Mouse (Mus musculus) ES-Bruce4 (cell line): ENCODE results near the gene Strn4. TPM values are rescaled to one million over a fixed set of nuclear protein-coding genes. Genes with fewer than 3 reads are reported as not detected.

Source experiments
- H3K27ac ChIP-seq: 2 replicates; pipeline ENCODE4 v1.5.1; 2012; ENCODE audit warnings: low read length, inconsistent platforms; ENCODE audit not compliant: insufficient read depth
- H3K27me3 ChIP-seq: 2 replicates; pipeline ENCODE4 v1.6.1; 2012; ENCODE audit warnings: mild to moderate bottlenecking, low read length, inconsistent platforms; ENCODE audit not compliant: control insufficient read depth, poor library complexity, insufficient read depth, severe bottlenecking
- H3K36me3 ChIP-seq: 2 replicates; pipeline ENCODE4 v1.6.1; 2012; ENCODE audit warnings: inconsistent platforms, mild to moderate bottlenecking, low read length, moderate library complexity; ENCODE audit not compliant: control insufficient read depth, poor library complexity, insufficient read depth, severe bottlenecking
- H3K4me1 ChIP-seq: one replicate; pipeline ENCODE4 v1.8.1; 2011; ENCODE audit warnings: low read length; ENCODE audit not compliant: control insufficient read depth, insufficient read depth
- H3K4me3 ChIP-seq: 2 replicates; pipeline ENCODE4 v1.5.1; 2011; ENCODE audit warnings: low read depth, mild to moderate bottlenecking, low read length
- H3K9ac ChIP-seq: 2 replicates; pipeline ENCODE4 v1.6.1; 2012; ENCODE audit warnings: low read depth, mild to moderate bottlenecking, inconsistent platforms; ENCODE audit not compliant: poor library complexity, severe bottlenecking
- H3K9me3 ChIP-seq: replicated peaks from 2 replicates; pipeline ENCODE4 v1.6.1; 2012; ENCODE audit warnings: mild to moderate bottlenecking, low read length, inconsistent platforms; ENCODE audit not compliant: control insufficient read depth, poor library complexity, insufficient read depth, severe bottlenecking
- CTCF ChIP-seq: IDR thresholded peaks from one replicate; pipeline ENCODE4 v1.8.1; 2011; ENCODE audit warnings: low read depth, low read length
- EP300 ChIP-seq: IDR thresholded peaks from 2 replicates; pipeline ENCODE4 v1.6.1; 2011; ENCODE audit warnings: low read depth, low read length; ENCODE audit not compliant: insufficient read depth
- POLR2A ChIP-seq: IDR thresholded peaks from one replicate; pipeline ENCODE4 v1.8.1; 2011; ENCODE audit warnings: low read length; ENCODE audit not compliant: insufficient read depth
- polyA plus RNA-seq: library from polyadenylated mRNA; stranded (reverse); fragments of >200 nt; gene quantifications from 2 replicates; pipeline ENCODE4 v1.2.4, GENCODE M21; 2011; ENCODE audit warnings: low read depth; ENCODE audit not compliant: missing spikeins, insufficient read depth, insufficient read length

Strn4 gene
- polyA plus RNA-seq, 1 experiment, result 53.5 TPM

DNA sequence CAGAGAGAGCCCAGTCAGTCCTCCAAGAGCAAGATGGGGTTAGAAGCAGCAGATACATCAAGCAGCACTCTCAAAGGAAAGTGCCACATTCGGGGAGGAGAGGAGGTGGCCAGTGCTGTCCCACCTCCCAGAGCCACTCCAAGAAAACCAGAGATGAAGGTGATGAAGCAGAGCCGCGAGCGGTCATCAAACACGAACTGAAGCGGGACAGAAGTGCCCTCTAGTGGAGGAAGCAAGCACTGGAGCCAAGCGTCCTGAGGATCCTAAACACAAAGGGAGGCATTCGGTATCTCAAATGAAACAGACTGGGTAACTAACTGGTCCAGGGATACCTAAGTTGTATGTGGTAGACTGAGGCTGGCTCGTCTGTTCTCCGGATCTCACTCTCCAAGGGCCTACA, 6.0 kb upstream of the Strn4 start:
- H3K9ac ChIP-seq, result 0 out of 2 replicates have a peak overlapping the region, but pooled peaks have one; percentile 16
- H3K9me3 ChIP-seq, result no peaks in the 10 kb centered on the region
- H3K27ac ChIP-seq, result no peak overlapping the region
- H3K4me3 ChIP-seq, result no peak overlapping the region
- TF ChIP-seq CTCF, result peak; percentile 97
- no peak for TF ChIP-seq EP300
- H3K4me1 ChIP-seq, result no peaks in the 10 kb centered on the region
- no peaks in the 10 kb centered on the region for H3K27me3 ChIP-seq
- H3K36me3 ChIP-seq, result no peaks in the 10 kb centered on the region

DNA sequence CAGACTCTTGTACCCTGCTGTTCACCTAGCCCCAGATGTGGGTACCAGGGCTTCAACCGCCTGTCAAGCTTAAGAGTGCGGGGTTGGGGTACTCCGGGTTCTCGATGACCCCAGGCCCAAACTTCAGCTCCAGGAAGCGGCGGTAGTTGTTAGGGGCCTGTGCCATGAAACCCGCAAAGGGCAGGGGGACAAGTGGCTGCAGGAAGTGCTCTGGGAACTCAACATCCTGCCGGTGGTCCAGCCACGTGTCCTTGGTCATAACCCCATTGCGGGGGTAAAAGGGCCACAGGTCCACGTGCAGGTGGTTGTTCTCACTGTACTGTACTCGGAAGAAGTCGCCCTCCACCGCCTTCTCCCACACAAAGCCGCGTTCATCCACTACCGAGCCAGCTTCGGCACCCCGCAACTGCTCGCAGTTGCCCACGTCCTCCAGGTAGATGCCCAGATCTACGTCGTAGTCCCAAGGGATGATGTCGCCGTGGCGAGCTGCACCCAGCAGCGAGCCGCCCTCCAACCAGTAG, 5.2 kb upstream of the Strn4 start:
- Histone ChIP-seq H3K36me3 (no peaks in the 10 kb centered on the region), H3K27me3 (no peaks in the 10 kb centered on the region), H3K27ac (no peak overlapping the region), H3K9ac (0 out of 2 replicates have a peak overlapping the region, but pooled peaks have one; percentile 16), H3K4me1 (no peaks in the 10 kb centered on the region), H3K4me3 (peak overlapping the region; percentile 60), H3K9me3 (no peaks in the 10 kb centered on the region)
- no peak for TF ChIP-seq EP300
- TF ChIP-seq POLR2A, result no peak
- no peak for TF ChIP-seq CTCF

DNA sequence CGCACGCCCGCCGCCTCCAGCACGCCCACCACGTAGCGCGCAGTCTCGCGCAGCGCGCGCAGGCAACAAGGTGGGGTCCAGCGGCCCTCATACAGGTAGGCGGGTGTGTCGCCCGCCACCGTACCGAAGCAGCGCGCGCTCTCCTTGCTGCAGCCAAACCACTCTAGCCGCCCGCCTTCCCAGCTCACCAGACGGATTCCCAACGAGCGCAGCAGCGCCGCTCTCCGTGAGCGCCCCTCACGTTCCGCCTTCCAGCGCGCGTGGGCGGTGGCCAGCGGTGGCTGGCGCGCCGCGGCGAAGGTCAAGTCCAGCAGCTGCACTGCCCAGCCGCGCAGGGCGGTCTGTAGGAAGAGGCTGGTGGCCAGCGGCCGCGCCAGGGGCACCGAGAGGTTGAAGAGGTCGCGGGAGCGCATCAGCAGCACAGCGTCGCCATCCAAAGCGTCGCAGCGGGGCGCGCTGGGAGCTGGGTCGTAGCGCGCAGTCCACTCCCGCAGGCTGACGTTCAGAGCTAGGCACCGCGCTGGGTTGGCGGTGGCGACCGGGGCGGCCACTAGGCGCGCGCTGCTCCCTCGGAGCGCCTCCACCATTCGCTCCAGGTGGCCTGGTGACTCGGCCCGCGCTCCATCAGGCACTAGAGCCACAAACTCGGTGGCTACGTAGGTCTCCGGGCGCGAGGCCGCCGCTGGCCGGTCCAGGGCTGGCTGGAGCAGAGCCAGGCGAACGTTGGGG, 4.6 kb upstream of the Strn4 start:
- Histone ChIP-seq H3K9me3 (no peaks in the 10 kb centered on the region), H3K27me3 (no peaks in the 10 kb centered on the region), H3K4me3 (peak overlapping the region; percentile 60), H3K27ac (no peak overlapping the region), H3K9ac (peak overlapping the region; percentile 16; the same call in 1 of the 2 replicates), H3K4me1 (no peaks in the 10 kb centered on the region), H3K36me3 (no peaks in the 10 kb centered on the region)
- TF ChIP-seq EP300 (no peak), POLR2A (peak; percentile 62)

DNA sequence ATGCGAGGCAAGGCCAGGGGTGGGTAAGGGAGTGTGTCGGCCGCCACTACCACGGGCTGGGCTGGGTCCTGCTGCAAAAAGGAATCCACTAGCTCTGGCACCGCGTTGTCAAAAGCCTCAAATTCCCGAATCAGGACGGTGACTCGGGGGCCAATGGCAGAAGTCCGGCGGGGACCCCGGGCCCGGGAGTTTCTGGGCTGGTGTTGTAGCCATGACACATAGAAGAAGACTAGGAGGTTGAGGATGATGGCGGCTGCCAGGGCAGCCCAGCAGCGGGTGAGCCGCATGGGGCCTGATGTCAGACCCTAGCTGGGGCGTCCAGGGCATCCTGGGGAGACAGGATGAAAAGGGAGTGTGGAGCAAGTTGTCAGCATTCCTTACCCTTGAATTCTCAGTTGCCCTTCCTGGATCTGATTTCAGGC, 4.0 kb upstream of the Strn4 start:
- Histone ChIP-seq H3K9me3 (no peaks in the 10 kb centered on the region), H3K27ac (no peak overlapping the region)

DNA sequence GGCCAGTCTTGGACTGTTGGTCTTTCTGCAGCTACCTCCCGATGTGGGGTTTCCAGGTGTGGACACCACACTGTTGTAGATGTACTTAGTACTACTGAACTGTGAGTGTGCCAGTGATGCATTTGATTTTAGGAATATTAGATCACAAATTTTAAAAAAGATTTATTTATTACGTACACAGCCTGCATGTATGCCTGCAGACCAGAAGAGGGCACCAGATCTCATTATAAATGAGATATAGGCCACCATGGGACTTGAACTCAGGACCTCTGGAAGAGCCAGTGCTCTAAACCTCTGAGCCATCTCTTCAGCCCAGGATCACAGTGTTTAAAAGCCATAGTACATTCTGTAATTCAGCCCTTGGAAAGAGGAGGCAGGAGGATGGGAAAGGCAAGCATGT, 3.2 kb upstream of the Strn4 start:
- Histone ChIP-seq H3K9me3 (no peaks in the 10 kb centered on the region), H3K4me3 (no peak overlapping the region), H3K27ac (no peak overlapping the region), H3K36me3 (no peaks in the 10 kb centered on the region), H3K9ac (no peak overlapping the region), H3K4me1 (no peaks in the 10 kb centered on the region), H3K27me3 (no peaks in the 10 kb centered on the region)
- TF ChIP-seq CTCF (no peak), EP300 (no peak)

More for the DNA sequence above, 4.0 kb upstream of the Strn4 start:
- TF ChIP-seq EP300 (no peak), CTCF (no peak), POLR2A (no peak)
- no peaks in the 10 kb centered on the region for H3K36me3 ChIP-seq
- no peaks in the 10 kb centered on the region for H3K4me1 ChIP-seq
- H3K4me3 ChIP-seq, result peak overlapping the region; percentile 60
- H3K27me3 ChIP-seq, result no peaks in the 10 kb centered on the region
- H3K9ac ChIP-seq, result peak overlapping the region; percentile 16; the same call in 1 of the 2 replicates

DNA sequence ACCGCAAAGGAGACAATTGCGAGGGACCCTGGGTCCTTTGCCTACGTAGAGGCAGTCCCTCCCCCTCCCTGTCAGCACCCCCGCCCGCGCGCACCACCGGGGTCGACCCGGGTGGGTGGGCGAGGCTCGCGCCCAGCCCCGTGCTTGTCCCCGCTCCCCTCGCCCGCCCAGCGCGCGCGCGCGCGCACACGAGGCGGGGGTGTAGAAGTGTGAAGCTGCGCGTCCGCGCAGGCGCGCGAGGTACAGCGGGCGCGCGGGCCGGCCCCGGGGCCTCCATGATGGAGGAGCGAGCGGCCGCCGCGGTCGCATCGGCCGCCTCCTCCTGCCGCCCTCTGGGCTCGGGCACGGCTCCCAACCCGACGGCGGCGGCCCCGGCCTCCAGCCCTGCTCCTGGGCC, 387 bp downstream of the Strn4 start:
- Histone ChIP-seq H3K4me3 (peak overlapping the region; percentile 70), H3K4me1 (no peaks in the 10 kb centered on the region), H3K36me3 (no peaks in the 10 kb centered on the region), H3K27me3 (no peaks in the 10 kb centered on the region), H3K9ac (peak overlapping the region; percentile 96), H3K27ac (no peak overlapping the region), H3K9me3 (no peaks in the 10 kb centered on the region)
- TF ChIP-seq CTCF, result no peak
- TF ChIP-seq POLR2A, result no peak
- TF ChIP-seq EP300, result no peak
